Mouse (Mus musculus) neural tube, embryonic 11.5 days (tissue): Measurements from ENCODE around the gene Prl2c3. TPM values are rescaled to one million over a fixed set of nuclear protein-coding genes. Genes with fewer than 3 reads are reported as not detected.
A peak's percentile ranks its signal among the peaks of the same experiment; 100 is the strongest.
"Not testable (repeated sequence)": the region's sequence is repeated elsewhere in the genome, so short reads cannot be mapped to it uniquely, and the experiment has no call there.

Experiments used
- ATAC-seq: fragments of 200-750 bp; cut with Nextera tagmentation; 2 replicates; pipeline ENCODE4 v1.8.0; 2017; ENCODE audit warnings: moderate number of reproducible peaks, mild to moderate bottlenecking, moderate TSS enrichment, moderate library complexity; ENCODE audit not compliant: insufficient read depth, low FRiP score, low TSS enrichment
- DNase-seq: peaks from one replicate; pipeline ENCODE4 v3.0.0-alpha.2; 2015; ENCODE audit warnings: low spot score
- H3K27ac ChIP-seq: fragments of 300-500 bp; sonication (generic); 2 replicates; pipeline ENCODE4 v1.5.1; 2014; ENCODE audit warnings: low read depth, mild to moderate bottlenecking, low read length
- H3K27me3 ChIP-seq: fragments of 300-500 bp; sonication (generic); 2 replicates; pipeline ENCODE4 v1.6.1; 2014; ENCODE audit warnings: mild to moderate bottlenecking, low read length, mixed read lengths; ENCODE audit not compliant: control insufficient read depth, insufficient read depth
- H3K36me3 ChIP-seq: fragments of 300-500 bp; sonication (generic); 2 replicates; pipeline ENCODE4 v1.6.1; 2014; ENCODE audit warnings: mild to moderate bottlenecking, low read length, moderate library complexity, mixed read lengths; ENCODE audit not compliant: control insufficient read depth, insufficient read depth
- H3K4me1 ChIP-seq: fragments of 300-500 bp; sonication (generic); 2 replicates; pipeline ENCODE4 v1.6.1; 2014; ENCODE audit warnings: low read length, mixed read lengths; ENCODE audit not compliant: control insufficient read depth, insufficient read depth
- H3K4me2 ChIP-seq: fragments of 300-500 bp; sonication (generic); 2 replicates; pipeline ENCODE4 v1.6.1; 2014; ENCODE audit warnings: low read depth, mild to moderate bottlenecking, moderate library complexity
- H3K4me3 ChIP-seq: fragments of 300-500 bp; sonication (generic); 2 replicates; pipeline ENCODE4 v1.5.1; 2014; ENCODE audit warnings: low read depth, low read length
- H3K9ac ChIP-seq: fragments of 300-500 bp; sonication (generic); 2 replicates; pipeline ENCODE4 v1.6.1; 2014; ENCODE audit warnings: mild to moderate bottlenecking, low read length
- H3K9me3 ChIP-seq: fragments of 300-500 bp; sonication (generic); 2 replicates; pipeline ENCODE4 v1.6.1; 2016; ENCODE audit warnings: low read length; ENCODE audit not compliant: control insufficient read depth
- WGBS: fragments of 180-500 bp; shearing (Covaris S2); extraction: QIAGEN DNeasy Blood & Tissue Kit; methylation state at CpG from one replicate; pipeline ENCODE4 v1.1.7; 2014; 5-methylcytosine and 5-hydroxymethylcytosine counted together
- polyA plus RNA-seq: library from polyadenylated mRNA; unstranded; fragments of >200 nt; fragmentation: Nextera tagmentation; extraction: Ambion mirVana; gene quantifications from 2 replicates; pipeline ENCODE4 v1.2.1, GENCODE M21; 2014

The Prl2c3 gene
- polyA plus RNA-seq, 1 experiment from 2014 or later, result not detected

- DNase-seq, H3K36me3 ChIP-seq, H3K27me3 ChIP-seq, H3K4me3 ChIP-seq, H3K9ac ChIP-seq, H3K4me1 ChIP-seq, ATAC-seq, H3K4me2 ChIP-seq, H3K27ac ChIP-seq, H3K9me3 ChIP-seq: not testable (repeated sequence)
- 69% methylated on average over 3 of the region's 3 CpGs for WGBS
Measured at GRCm38 (mm10) chr13:12808793-12809512, 9.1 kb upstream of the Prl2c3 start.

- WGBS, result 63% methylated on average over 3 of the region's 4 CpGs
- H3K27me3 ChIP-seq, H3K27ac ChIP-seq, H3K4me1 ChIP-seq, H3K4me3 ChIP-seq, H3K9ac ChIP-seq, H3K4me2 ChIP-seq, ATAC-seq, H3K36me3 ChIP-seq, DNase-seq, H3K9me3 ChIP-seq: not testable (repeated sequence)
Measured at GRCm38 (mm10) chr13:12806496-12806895, 6.6 kb upstream of the Prl2c3 start.

- not testable (repeated sequence) for H3K4me3 ChIP-seq, H3K9ac ChIP-seq, ATAC-seq, H3K27ac ChIP-seq, H3K9me3 ChIP-seq, H3K4me1 ChIP-seq, H3K27me3 ChIP-seq, H3K4me2 ChIP-seq, H3K36me3 ChIP-seq
- WGBS, result 78% methylated on average over 6 of the region's 6 CpGs
- DNase-seq, result peak; percentile 2
Measured at GRCm38 (mm10) chr13:12769442-12770091, 30.3 kb downstream of the Prl2c3 start.

Other genes with a start within 250 kb of the Prl2c3 start
- gene Ero1lb, start 234.2 kb downstream of the Prl2c3 start, polyA plus RNA-seq, result 12.0 and 12.2 TPM in 2 replicates
- not detected in 2 replicates for gene Prl2c2, start 205.3 kb upstream of the Prl2c3 start, polyA plus RNA-seq